Mouse (Mus musculus) heart, embryonic 10.5 days (tissue): ENCODE data around the gene Col5a2. TPM values are rescaled to one million over a fixed set of nuclear protein-coding genes. Genes with fewer than 3 reads are reported as not detected.
A peak's percentile ranks its signal among the peaks of the same experiment; 100 is the strongest.
"Not testable (repeated sequence)": the region's sequence is repeated elsewhere in the genome, so short reads cannot be mapped to it uniquely, and the experiment has no call there.

Source experiments
- DNase-seq: peaks from one replicate; pipeline ENCODE4 v3.0.0-alpha.2; 2017; ENCODE audit warnings: low spot score
- H3K27ac ChIP-seq: fragments of 300-500 bp; sonication (generic); 2 replicates; pipeline ENCODE4 v1.5.1; 2016; ENCODE audit warnings: mild to moderate bottlenecking
- H3K27me3 ChIP-seq: fragments of 300-500 bp; sonication (generic); 2 replicates; pipeline ENCODE4 v1.6.1; 2016; ENCODE audit warnings: mild to moderate bottlenecking; ENCODE audit not compliant: poor library complexity, insufficient read depth, severe bottlenecking
- H3K36me3 ChIP-seq: fragments of 300-500 bp; sonication (generic); 2 replicates; pipeline ENCODE4 v1.6.1; 2016; ENCODE audit warnings: mild to moderate bottlenecking, moderate library complexity
- H3K4me1 ChIP-seq: fragments of 300-500 bp; sonication (generic); 2 replicates; pipeline ENCODE4 v1.6.1; 2016; ENCODE audit warnings: mild to moderate bottlenecking
- H3K4me3 ChIP-seq: fragments of 300-500 bp; sonication (generic); 2 replicates; pipeline ENCODE4 v1.5.1; 2016; ENCODE audit warnings: mild to moderate bottlenecking, moderate library complexity
- H3K9me3 ChIP-seq: fragments of 300-500 bp; sonication (generic); 2 replicates; pipeline ENCODE4 v1.6.1; 2016; ENCODE audit warnings: mild to moderate bottlenecking, moderate library complexity
- WGBS: fragments of 180-500 bp; shearing (Covaris S2); methylation state at CpG from one replicate; pipeline ENCODE4 v1.1.7; 2016; 5-methylcytosine and 5-hydroxymethylcytosine counted together
- polyA plus RNA-seq: library from polyadenylated mRNA; unstranded; fragments of >200 nt; fragmentation: Nextera tagmentation; extraction: Ambion mirVana; gene quantifications from 2 replicates; pipeline ENCODE4 v1.2.1, GENCODE M21; 2016

Col5a2 gene
- 35.9 and 36.7 TPM in 2 replicates for polyA plus RNA-seq

DNA sequence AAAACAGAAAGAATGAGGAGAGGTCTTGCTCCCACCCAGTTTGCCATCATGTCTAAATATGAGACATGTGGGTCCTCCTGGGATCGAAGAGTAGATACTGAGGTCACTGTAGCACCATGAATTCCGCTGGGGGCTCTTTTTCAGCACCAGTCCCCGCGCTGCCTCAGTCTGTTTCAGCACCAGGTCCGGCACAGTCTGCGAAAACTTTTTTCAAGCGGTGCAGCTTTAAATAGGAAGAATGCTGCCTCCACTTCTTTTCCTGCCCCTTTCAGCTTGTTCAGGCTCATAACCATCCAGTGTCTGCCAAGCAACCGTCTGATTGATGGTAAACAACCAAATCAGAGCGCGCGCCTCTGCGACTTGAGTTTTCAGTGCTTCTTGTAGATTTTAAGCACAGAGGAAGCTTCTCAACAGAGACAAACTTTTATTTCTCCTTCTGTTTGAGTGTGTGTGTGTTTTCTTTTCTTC lies at the start of gene Col5a2:
Gene Col5a2, minus strand, starts transcription at position 418 of the 468 bp plus-strand sequence.
- Histone ChIP-seq H3K9me3 (no peaks in the 10 kb centered on the region), H3K27ac (peak within 1 kb of the TSS; percentile 86), H3K4me3 (peak within 1 kb of the TSS; percentile 61), H3K27me3 (no peaks in the 10 kb centered on the region), H3K36me3 (no peaks in the 10 kb centered on the region), H3K4me1 (no peaks in the 10 kb centered on the region)
- 30% methylated on average over 12 of the region's 12 CpGs for WGBS
- peak; percentile 77 for DNase-seq

DNA sequence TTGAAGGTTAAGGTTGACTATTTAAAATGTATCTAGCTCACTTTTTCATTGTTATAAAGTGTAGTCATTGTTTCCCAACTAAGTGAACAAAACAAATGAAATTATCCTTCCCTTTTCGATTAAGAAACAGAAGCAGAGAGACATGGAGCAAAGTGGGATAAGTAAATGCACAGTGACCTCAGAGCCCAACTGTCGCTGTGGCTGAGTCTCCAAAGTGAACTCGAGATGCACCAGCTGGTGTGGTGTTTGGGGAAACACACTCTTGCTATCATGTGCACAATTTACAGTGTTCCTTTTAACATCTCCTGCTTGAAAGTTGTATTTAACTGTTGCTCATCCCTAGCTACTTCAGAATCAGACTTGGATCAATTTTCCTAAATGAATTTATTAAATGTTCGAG lies 47.4 kb upstream of the Col5a2 start:
- no peaks in the 10 kb centered on the region for H3K9me3 ChIP-seq
- DNase-seq, result no peak
- no peaks in the 10 kb centered on the region for H3K36me3 ChIP-seq
- 77% methylated on average over 4 of the region's 4 CpGs for WGBS
- no peaks in the 10 kb centered on the region for H3K27me3 ChIP-seq
- no peaks in the 10 kb centered on the region for H3K4me1 ChIP-seq
- H3K27ac ChIP-seq, result no peak overlapping the region
- H3K4me3 ChIP-seq, result no peak overlapping the region

DNA sequence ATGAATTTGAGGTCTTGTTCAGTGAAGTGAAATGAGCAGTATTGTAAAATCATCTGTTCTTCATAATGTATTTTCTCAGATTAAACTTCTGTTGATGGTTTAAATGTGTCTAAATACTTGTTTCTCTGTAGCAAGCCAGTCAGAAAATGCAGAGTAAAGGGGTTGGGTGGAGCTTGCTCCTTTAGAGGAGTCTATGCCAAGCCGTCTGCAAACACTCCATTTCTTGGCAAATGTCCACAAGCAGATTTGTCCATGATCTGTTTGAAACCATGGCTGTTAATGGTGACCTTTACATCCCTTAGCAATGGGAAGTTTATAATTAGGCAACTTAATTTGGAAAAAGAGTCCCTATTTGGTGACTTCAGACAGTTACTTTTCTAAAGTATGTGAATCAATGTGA lies 38.8 kb upstream of the Col5a2 start:
- H3K27me3 ChIP-seq, result no peaks in the 10 kb centered on the region
- no peak overlapping the region for H3K27ac ChIP-seq
- no peaks in the 10 kb centered on the region for H3K4me1 ChIP-seq
- H3K4me3 ChIP-seq, result no peak overlapping the region
- 64% methylated on average over 1 of the region's 1 CpGs for WGBS
- no peak for DNase-seq
- H3K36me3 ChIP-seq, result no peaks in the 10 kb centered on the region
- no peaks in the 10 kb centered on the region for H3K9me3 ChIP-seq

DNA sequence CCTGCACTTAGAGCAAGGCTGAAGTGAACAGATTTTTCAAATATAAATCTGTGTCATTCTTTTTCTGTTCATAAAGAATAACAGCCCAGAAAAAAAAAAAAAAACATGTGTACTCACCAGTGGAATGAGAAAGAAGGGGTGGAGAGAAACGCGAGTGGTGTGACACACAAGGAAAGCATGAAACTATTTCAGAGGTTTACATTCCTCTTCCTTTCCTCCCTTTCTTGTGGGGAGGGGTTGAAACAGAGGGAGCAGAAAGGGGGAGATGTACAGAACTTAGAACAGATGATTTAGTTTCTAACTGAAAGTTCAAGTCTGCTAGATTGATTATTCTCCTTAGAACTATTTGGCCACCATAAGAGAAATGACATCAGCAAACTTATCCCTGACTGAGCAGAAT lies 38.1 kb upstream of the Col5a2 start:
- Histone ChIP-seq H3K36me3 (no peaks in the 10 kb centered on the region), H3K4me1 (no peaks in the 10 kb centered on the region), H3K27me3 (no peaks in the 10 kb centered on the region), H3K9me3 (no peaks in the 10 kb centered on the region), H3K27ac (no peak overlapping the region), H3K4me3 (no peak overlapping the region)
- no peak for DNase-seq
- WGBS, result 78% methylated on average over 2 of the region's 2 CpGs

DNA sequence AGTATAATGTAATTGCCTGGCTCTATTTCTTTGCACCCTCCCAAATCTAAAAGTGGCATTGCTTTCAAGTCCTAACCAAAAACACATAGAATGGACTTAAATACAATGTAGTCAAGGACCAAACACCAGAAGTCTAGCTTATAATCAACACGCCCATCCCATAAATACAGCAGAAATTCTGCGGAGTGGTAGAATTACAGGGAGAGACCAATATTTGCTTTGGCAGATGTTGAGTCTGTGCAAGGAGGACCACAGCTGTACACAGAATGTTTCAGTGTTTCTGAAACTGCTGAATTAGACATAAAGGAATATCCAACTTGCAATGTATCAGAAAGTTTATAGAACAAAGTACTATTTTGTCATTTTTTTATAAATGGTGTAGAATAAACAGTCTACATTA lies 28.4 kb upstream of the Col5a2 start:
- H3K27ac ChIP-seq, result no peak overlapping the region
- no peaks in the 10 kb centered on the region for H3K4me1 ChIP-seq
- 89% methylated on average over 2 of the region's 2 CpGs for WGBS
- H3K36me3 ChIP-seq, result no peaks in the 10 kb centered on the region
- DNase-seq, result no peak
- H3K27me3 ChIP-seq, result no peaks in the 10 kb centered on the region
- no peaks in the 10 kb centered on the region for H3K9me3 ChIP-seq
- H3K4me3 ChIP-seq, result no peak overlapping the region

DNA sequence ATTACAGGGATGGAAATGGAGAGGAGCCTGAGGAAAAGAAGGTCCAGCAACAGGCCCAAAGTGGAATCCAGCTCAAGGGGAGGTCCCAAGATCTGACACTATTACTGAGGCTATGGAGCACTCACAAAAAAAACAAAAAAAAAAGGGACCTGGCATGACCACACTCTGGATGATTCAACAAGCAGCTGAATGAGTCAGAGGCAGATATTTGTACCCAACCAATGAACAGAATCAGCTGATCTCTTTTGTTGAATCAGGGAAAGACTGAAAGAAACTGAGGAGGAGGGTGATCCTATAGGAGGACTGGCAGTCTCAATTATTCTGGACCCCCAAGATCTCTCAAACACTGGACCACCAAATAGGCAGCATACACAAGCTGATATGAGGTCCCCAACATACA lies 24.4 kb upstream of the Col5a2 start:
- not testable (repeated sequence) for H3K27ac ChIP-seq, H3K9me3 ChIP-seq, DNase-seq, H3K36me3 ChIP-seq, H3K4me1 ChIP-seq, H3K4me3 ChIP-seq, H3K27me3 ChIP-seq

DNA sequence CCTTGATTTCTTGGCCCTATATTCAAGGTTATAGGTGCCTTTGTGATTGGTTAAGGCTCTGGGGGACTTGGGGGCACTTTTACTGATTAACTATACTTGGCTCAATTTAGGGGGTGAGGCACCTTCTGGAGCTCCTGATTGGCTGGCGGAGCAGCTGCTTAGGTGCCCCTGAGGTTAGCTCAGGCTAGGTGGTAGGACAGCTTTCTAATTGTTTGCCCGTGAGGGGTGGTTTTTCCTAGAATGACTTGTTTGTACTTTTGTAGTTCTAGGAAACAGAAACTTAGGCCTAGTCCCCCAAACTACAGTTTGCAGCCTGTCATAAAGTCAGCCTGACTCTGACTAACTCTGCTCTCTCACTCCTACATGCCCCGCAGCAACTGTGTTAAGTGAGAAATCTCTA lies 20.5 kb upstream of the Col5a2 start:
- Histone ChIP-seq H3K27ac (no peak overlapping the region), H3K36me3 (no peaks in the 10 kb centered on the region), H3K9me3 (no peaks in the 10 kb centered on the region), H3K4me1 (no peaks in the 10 kb centered on the region), H3K4me3 (no peak overlapping the region), H3K27me3 (no peaks in the 10 kb centered on the region)
- WGBS, result 85% methylated on average over 3 of the region's 3 CpGs
- DNase-seq, result no peak

DNA sequence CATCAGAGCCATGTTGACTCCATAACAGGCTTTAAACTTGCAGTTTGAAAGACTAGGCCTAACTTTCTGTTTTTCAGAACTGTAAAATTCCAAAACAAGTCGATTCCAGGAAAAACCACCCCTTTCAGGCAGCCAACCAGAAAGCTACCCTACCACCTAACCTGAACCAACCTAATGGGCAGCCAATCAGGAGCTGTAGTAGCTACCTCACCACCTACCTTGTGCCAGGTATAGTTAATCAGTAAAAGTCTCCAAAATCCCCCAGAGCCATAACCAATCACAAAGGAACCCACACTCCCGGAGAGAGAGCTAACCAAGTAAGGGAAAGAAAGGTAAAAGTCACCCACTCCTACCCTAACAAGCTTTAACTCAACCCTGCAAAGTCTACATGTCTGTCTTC lies 18.4 kb upstream of the Col5a2 start:
- no peak for DNase-seq
- no peaks in the 10 kb centered on the region for H3K9me3 ChIP-seq
- no peaks in the 10 kb centered on the region for H3K4me1 ChIP-seq
- no peak overlapping the region for H3K27ac ChIP-seq
- 65% methylated on average over 2 of the region's 2 CpGs for WGBS
- no peaks in the 10 kb centered on the region for H3K27me3 ChIP-seq
- H3K4me3 ChIP-seq, result no peak overlapping the region
- no peaks in the 10 kb centered on the region for H3K36me3 ChIP-seq

DNA sequence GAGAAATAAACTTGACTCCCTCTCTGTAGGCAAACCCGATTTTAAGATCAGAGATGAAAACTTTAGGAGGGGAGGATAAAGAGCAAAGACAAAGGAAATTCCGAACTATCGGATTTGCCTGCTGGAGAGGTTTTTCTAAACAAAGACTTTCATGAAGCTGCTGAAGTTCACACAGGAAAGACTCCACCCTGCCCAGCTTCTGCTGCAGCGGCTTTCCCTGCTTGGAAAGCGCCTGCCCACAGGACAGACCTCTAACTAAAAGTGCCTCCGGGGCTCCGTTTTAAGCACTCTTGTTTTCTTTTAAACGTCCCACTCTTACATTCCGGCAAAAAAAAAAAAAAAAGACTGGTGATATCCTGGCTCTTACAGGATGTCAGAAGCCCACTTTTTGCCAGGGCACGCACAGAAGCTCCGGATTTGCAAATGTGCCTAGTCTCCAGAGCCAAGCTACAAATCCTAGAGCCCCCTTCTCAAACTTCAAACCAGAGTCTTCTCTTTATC lies 791 bp downstream of the Col5a2 start:
- 8% methylated on average over 11 of the region's 11 CpGs for WGBS

DNA sequence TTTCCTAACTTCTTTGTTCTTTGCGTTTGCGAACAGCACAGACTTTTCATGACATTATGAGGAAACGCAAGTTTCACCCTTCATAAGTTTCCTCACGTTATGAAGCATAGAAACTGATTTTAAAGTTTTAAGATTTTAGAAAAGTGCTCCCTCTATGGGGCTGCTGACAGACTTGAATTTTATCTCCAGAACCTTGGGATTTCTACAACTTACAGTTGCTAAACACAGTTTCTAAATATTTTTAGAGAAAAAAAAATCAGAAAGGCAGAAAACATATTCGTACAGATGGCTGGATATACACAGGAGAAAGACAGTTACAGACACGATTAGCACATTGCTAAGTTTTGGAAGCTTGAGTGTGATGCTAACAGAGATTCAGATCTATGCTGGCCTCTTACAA lies 1.6 kb downstream of the Col5a2 start:
- no peaks in the 10 kb centered on the region for H3K27me3 ChIP-seq
- no peak for DNase-seq
- H3K27ac ChIP-seq, result peak overlapping the region; percentile 86
- 51% methylated on average over 6 of the region's 6 CpGs for WGBS
- H3K4me1 ChIP-seq, result no peaks in the 10 kb centered on the region
- H3K36me3 ChIP-seq, result no peaks in the 10 kb centered on the region
- no peaks in the 10 kb centered on the region for H3K9me3 ChIP-seq
- peak overlapping the region; percentile 61 for H3K4me3 ChIP-seq

More for the DNA sequence above, 791 bp downstream of the Col5a2 start:
- H3K4me1 ChIP-seq, result no peaks in the 10 kb centered on the region
- H3K36me3 ChIP-seq, result no peaks in the 10 kb centered on the region
- H3K9me3 ChIP-seq, result no peaks in the 10 kb centered on the region
- peak overlapping the region; percentile 61 for H3K4me3 ChIP-seq
- H3K27ac ChIP-seq, result peak overlapping the region; percentile 86
- H3K27me3 ChIP-seq, result no peaks in the 10 kb centered on the region
- DNase-seq, result peak; percentile 75

DNA sequence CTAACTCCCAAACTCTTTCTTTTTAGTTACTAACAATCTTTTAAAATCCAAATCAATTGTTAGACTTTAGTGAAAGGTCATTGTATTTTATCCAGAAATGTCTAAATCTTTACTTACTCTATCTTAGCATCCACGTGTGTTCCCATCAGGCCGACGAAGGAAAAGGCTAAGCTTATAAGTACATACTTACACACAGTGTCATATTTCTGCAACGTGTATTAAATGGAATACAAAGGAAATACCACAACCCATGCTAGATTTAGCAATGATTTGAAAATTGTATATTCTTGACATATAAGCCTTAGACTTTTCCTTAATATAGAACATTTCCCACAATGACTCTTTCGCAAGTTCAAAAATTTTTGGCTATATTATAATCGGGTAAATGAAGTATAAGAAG lies 2.6 kb downstream of the Col5a2 start:
- H3K36me3 ChIP-seq, result no peaks in the 10 kb centered on the region
- DNase-seq, result no peak
- WGBS, result 87% methylated on average over 6 of the region's 6 CpGs

DNA sequence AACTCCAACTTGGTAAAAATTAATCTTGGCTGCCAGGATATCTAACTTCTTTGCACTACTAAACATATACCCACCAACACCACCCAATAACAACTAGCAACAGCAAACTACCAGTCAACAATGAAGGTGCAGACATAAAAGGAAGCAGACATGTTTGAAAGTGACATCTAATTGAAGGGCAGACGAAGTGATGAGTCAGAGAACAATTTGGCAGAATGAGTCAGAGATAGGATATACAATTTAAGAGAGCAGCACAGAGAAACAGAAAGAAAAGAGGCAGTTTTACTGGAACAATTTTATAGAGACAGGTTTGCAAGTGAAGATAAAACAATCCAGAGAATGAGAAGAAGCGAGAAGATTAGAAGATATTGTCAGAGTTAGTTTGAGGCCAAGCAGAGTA lies 8.1 kb downstream of the Col5a2 start:
- H3K4me3 ChIP-seq, result no peak overlapping the region
- WGBS, result 79% methylated on average over 2 of the region's 2 CpGs
- H3K27me3 ChIP-seq, result no peaks in the 10 kb centered on the region
- no peaks in the 10 kb centered on the region for H3K9me3 ChIP-seq
- DNase-seq, result no peak
- H3K4me1 ChIP-seq, result no peaks in the 10 kb centered on the region
- H3K27ac ChIP-seq, result no peak overlapping the region
- H3K36me3 ChIP-seq, result no peaks in the 10 kb centered on the region

More for the DNA sequence above, 2.6 kb downstream of the Col5a2 start:
- no peaks in the 10 kb centered on the region for H3K9me3 ChIP-seq
- no peak overlapping the region for H3K4me3 ChIP-seq
- H3K27me3 ChIP-seq, result no peaks in the 10 kb centered on the region
- no peaks in the 10 kb centered on the region for H3K4me1 ChIP-seq
- no peak overlapping the region for H3K27ac ChIP-seq

DNA sequence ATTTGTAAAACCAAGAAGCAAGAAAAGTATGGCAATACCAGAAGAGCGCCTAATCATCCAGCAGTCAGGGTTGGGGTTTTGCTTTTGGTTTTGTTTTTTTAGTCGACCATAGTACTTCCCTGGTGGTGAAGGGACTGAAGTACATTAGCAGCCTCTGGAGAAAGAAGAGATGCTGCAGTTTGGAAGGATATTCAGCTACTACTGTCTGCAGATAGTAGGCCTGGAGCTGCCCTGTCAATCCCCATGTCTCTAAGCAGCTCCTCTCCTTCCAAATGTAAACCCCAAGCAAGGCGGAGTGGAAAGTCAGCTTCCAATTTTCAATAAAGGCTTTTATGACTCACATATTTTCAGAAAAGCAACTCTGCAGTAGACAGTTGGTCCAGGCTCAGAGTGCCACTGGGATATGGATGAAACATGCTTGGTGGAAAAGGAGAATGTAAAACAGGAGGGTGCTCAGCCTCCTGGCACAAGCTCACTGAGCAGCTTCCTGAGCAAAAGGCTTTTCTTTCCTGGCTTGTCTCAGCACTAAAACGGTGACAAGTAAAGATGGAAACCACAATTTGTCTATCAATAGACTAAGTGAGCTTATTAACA lies 10.9 kb downstream of the Col5a2 start:
- no peak for DNase-seq
- Histone ChIP-seq H3K4me3 (no peak overlapping the region), H3K4me1 (no peaks in the 10 kb centered on the region), H3K27me3 (no peaks in the 10 kb centered on the region), H3K9me3 (no peaks in the 10 kb centered on the region), H3K27ac (no peak overlapping the region), H3K36me3 (no peaks in the 10 kb centered on the region)
- 82% methylated on average over 4 of the region's 4 CpGs for WGBS

DNA sequence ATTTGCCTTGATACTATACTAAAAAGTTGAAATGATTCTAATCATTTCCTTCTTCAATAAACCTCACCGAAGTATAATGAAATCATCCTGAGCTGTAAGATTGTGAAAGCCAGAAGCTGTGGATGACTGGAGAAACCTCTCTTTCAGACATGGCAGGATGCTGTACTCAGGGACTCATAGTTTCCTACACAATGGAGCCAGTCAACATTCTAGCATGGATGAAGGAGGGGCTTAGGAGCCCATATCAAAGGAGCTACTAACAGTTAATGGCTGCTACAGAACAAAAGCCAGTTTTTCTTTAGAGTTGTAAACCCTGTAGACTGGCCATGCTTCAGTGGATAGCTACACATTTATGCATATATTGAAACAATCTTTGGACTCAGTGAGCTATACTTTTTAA lies 12.6 kb downstream of the Col5a2 start:
- no peak for DNase-seq
- WGBS, result 72% methylated on average over 1 of the region's 1 CpGs
- Histone ChIP-seq H3K4me3 (no peak overlapping the region), H3K4me1 (no peaks in the 10 kb centered on the region), H3K27ac (no peak overlapping the region), H3K27me3 (no peaks in the 10 kb centered on the region), H3K36me3 (no peaks in the 10 kb centered on the region), H3K9me3 (no peaks in the 10 kb centered on the region)
